Mouse (Mus musculus): ENCODE measurements around the gene Fer1l4. TPM values are rescaled to one million over a fixed set of nuclear protein-coding genes. Genes with fewer than 3 reads are reported as not detected.

The Fer1l4 gene
- polyA plus RNA-seq, 1 experiment: 0.14 TPM

DNA sequence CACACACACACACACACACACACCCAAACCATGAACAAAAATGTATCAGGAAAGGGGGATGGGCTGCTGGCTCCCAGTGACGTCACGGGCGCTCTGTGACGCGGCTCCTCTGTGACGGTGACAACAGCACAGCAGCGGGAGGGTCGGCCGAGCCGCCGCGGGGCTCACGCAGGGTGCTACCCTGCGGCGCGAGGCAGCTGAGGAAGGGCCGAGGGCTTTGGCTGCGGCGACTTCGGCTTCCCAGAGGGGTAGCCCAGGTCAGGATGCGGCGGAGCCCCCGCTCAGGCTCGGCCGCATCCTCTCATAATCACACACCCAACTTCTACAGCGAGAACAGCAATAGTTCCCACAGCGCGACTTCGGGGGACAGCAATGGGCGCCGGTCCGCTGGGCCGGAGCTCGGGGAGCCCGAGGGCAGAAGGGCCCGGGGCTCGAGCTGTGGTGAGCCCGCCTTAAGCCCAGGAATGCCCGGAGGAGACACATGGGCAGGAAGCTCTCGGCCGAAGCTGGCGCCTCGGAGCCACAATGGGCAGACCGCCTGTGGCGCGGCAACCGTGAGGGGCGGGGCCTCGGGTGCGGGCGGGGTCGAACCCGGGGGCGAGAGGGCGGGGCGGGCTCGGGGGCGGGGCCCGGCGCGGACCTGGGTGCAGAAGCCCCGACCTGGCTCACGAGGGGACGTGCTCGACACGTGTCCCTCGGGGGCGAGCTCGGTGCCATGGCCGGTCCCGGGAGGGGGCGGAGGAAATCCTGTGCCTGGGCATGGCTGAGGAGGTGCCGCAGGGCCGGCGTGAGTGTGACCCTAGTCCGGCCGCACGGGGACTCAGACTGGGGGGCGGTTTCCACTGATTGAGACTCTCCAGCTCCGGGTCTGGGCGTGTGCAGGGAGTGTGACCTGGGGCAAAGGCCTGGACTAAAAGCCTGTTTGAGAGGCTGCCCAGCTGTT lies 12.6 kb upstream of the Fer1l4 start, which contains the start of gene Spag4:
Spag4 (plus strand) TSS at position 77 of the 943 bp plus-strand sequence.
- Histone ChIP-seq H3K4me1 (ENCODE audit: control insufficient read depth, insufficient read depth, insufficient read length, low read length) (peaks cover 6% of the 10 kb centered on the region), H3K4me3 (ENCODE audit: low read depth, low read length) (peak within 1 kb of the TSS; percentile 81), H3K36me3 (ENCODE audit: control insufficient read depth, insufficient read depth, low read length) (no peaks in the 10 kb centered on the region; the same call in 1 of the 2 replicates), H3K27me3 (ENCODE audit: control insufficient read depth, insufficient read depth, low read length) (no peaks in the 10 kb centered on the region; the same call in 1 of the 2 replicates), H3K27ac (ENCODE audit: insufficient read depth, low read depth, low read length) (no peak within 1 kb of the TSS)
- TF ChIP-seq CTCF (IDR thresholded peaks at IDR 0.05; ENCODE audit: extremely low read depth, insufficient read length, insufficient replicate concordance, low read depth, low read length) (no peak), POLR2A (IDR thresholded peaks at IDR 0.05; ENCODE audit: low read depth, low read length) (no peak)
- WGBS: under 1% methylated on average over 81 of the region's 81 CpGs

DNA sequence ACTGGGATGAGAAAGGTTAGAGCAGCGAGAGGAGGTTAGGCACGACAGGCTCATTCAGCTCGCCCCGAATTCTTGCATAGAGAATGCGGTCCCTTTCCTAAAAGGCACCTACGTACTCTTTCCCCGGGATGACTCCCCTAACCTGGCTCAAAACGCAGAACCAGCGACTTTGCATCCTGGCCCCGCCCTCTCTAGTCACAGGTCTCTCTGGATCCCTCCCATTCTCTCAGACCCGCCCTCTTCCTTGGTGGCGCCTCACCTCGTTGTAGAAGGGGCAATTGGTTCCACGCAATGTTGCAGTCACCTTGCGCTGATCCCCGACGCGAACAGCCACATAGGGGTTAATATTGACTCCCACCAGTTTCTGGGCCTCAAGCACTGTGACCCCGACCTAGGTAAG lies 4.8 kb downstream of the Fer1l4 start:
- TF ChIP-seq POLR2A (IDR thresholded peaks at IDR 0.05; ENCODE audit: low read depth, low read length): no peak
- TF ChIP-seq CTCF (IDR thresholded peaks at IDR 0.05; ENCODE audit: extremely low read depth, insufficient read length, insufficient replicate concordance, low read depth, low read length): no peak
- H3K4me1 ChIP-seq (ENCODE audit: control insufficient read depth, insufficient read depth, insufficient read length, low read length): peaks cover 6% of the 10 kb centered on the region
- H3K27ac ChIP-seq (ENCODE audit: insufficient read depth, low read depth, low read length): no peak overlapping the region
- WGBS: 11% methylated on average over 19 of the region's 19 CpGs
- peak overlapping the region; percentile 7 for H3K4me3 ChIP-seq (ENCODE audit: low read depth, low read length)
- no peaks in the 10 kb centered on the region for H3K36me3 ChIP-seq (ENCODE audit: control insufficient read depth, insufficient read depth, low read length)
- H3K27me3 ChIP-seq (ENCODE audit: control insufficient read depth, insufficient read depth, low read length): no peaks in the 10 kb centered on the region

DNA sequence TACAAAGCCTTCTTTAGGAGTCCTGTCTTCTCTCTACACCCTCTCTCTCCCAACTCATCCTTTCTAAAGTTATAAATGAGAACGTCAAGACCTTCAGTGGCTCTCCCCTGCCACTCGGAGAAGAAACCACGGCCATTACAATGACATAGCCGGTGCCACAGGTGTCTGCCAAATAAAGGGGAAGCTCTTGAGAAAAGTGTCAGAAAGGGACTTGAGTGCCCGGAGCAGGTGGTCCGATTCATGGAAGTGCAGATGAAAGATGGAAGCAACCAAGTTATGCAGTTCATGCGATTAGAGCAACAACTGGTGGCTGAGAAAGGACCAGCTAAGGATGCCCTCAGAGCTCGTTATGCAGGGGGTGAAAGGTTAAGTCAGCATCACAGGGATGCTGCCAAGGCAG lies 9.8 kb downstream of the Fer1l4 start:
- H3K4me3 ChIP-seq (ENCODE audit: low read depth, low read length): no peak overlapping the region
- no peaks in the 10 kb centered on the region; the same call in 1 of the 2 replicates for H3K4me1 ChIP-seq (ENCODE audit: control insufficient read depth, insufficient read depth, insufficient read length, low read length)
- no peaks in the 10 kb centered on the region for H3K27me3 ChIP-seq (ENCODE audit: control insufficient read depth, insufficient read depth, low read length)
- TF ChIP-seq POLR2A (IDR thresholded peaks at IDR 0.05; ENCODE audit: low read depth, low read length) (no peak), CTCF (IDR thresholded peaks at IDR 0.05; ENCODE audit: extremely low read depth, insufficient read length, insufficient replicate concordance, low read depth, low read length) (no peak)
- no peak overlapping the region for H3K27ac ChIP-seq (ENCODE audit: insufficient read depth, low read depth, low read length)
- 77% methylated on average over 8 of the region's 8 CpGs for WGBS
- no peaks in the 10 kb centered on the region for H3K36me3 ChIP-seq (ENCODE audit: control insufficient read depth, insufficient read depth, low read length)

- TF ChIP-seq CTCF (IDR thresholded peaks at IDR 0.05; ENCODE audit: extremely low read depth, insufficient read length, insufficient replicate concordance, low read depth, low read length) (no peak), POLR2A (IDR thresholded peaks at IDR 0.05; ENCODE audit: low read depth, low read length) (no peak)
- no peaks in the 10 kb centered on the region for H3K27me3 ChIP-seq (ENCODE audit: control insufficient read depth, insufficient read depth, low read length)
- H3K4me3 ChIP-seq (ENCODE audit: low read depth, low read length): no peak overlapping the region
- 51% methylated on average over 3 of the region's 3 CpGs for WGBS
- H3K4me1 ChIP-seq (ENCODE audit: control insufficient read depth, insufficient read depth, insufficient read length, low read length): no peaks in the 10 kb centered on the region
- H3K27ac ChIP-seq (ENCODE audit: insufficient read depth, low read depth, low read length): no peak overlapping the region
- no peaks in the 10 kb centered on the region for H3K36me3 ChIP-seq (ENCODE audit: control insufficient read depth, insufficient read depth, low read length)
Measured at GRCm38 (mm10) chr2:156039390-156039789, 13.4 kb downstream of the Fer1l4 start.

DNA sequence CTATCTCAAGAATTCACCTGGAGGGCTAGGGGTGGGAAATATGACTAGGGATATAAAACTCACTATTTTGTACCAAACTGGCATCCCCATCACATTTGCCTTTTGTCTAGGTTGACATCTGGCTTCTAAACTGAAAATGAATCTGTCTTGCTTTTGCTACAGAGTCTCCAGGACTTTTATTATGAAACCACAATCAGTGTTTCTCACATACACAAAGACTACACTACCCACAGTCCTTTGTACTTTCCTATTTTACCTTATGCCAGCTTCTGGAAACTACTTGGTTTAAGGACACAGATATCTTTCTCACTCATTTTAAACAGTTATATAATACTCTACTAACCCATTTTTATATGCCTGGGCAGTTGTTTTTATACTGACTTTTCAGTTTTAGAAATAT lies 27.3 kb downstream of the Fer1l4 start:
- Histone ChIP-seq H3K27me3 (ENCODE audit: control insufficient read depth, insufficient read depth, low read length) (no peaks in the 10 kb centered on the region), H3K36me3 (ENCODE audit: control insufficient read depth, insufficient read depth, low read length) (no peaks in the 10 kb centered on the region), H3K27ac (ENCODE audit: insufficient read depth, low read depth, low read length) (no peak overlapping the region), H3K4me1 (ENCODE audit: control insufficient read depth, insufficient read depth, insufficient read length, low read length) (peaks cover 3% of the 10 kb centered on the region; the same call in 1 of the 2 replicates), H3K4me3 (ENCODE audit: low read depth, low read length) (no peak overlapping the region)
- TF ChIP-seq POLR2A (IDR thresholded peaks at IDR 0.05; ENCODE audit: low read depth, low read length) (no peak), CTCF (IDR thresholded peaks at IDR 0.05; ENCODE audit: extremely low read depth, insufficient read length, insufficient replicate concordance, low read depth, low read length) (no peak)

- Histone ChIP-seq H3K36me3 (ENCODE audit: control insufficient read depth, insufficient read depth, low read length) (peaks cover 18% of the 10 kb centered on the region), H3K27me3 (ENCODE audit: control insufficient read depth, insufficient read depth, low read length) (no peaks in the 10 kb centered on the region), H3K4me1 (ENCODE audit: control insufficient read depth, insufficient read depth, insufficient read length, low read length) (peaks cover 3% of the 10 kb centered on the region; the same call in 1 of the 2 replicates), H3K27ac (ENCODE audit: insufficient read depth, low read depth, low read length) (no peak overlapping the region), H3K4me3 (ENCODE audit: low read depth, low read length) (no peak overlapping the region)
- 77% methylated on average over 2 of the region's 2 CpGs for WGBS
- TF ChIP-seq POLR2A (IDR thresholded peaks at IDR 0.05; ENCODE audit: low read depth, low read length) (no peak), CTCF (IDR thresholded peaks at IDR 0.05; ENCODE audit: extremely low read depth, insufficient read length, insufficient replicate concordance, low read depth, low read length) (no peak)
Measured at GRCm38 (mm10) chr2:156021765-156022164, 31.0 kb downstream of the Fer1l4 start.

DNA sequence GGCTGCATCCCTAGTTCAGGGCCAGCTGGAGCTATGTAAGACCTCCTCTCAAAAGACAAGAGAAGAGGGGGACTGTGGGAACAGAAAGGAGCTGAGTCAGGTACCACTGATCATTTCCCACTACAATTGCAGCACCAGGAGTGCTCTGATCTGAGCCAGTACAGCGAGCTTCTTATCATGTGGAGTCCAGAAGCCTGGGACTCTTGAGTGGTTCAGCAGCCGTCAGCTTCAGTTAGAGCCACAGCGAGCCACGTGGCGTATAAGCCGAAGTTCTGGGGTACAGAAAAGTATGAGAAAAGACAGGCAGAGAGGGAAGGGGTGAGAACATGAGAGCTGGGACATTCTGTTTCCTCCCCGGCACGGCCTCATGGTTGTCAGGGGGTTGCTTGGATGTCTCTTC lies 31.5 kb downstream of the Fer1l4 start:
- peaks cover 24% of the 10 kb centered on the region for H3K36me3 ChIP-seq (ENCODE audit: control insufficient read depth, insufficient read depth, low read length)
- no peak overlapping the region for H3K27ac ChIP-seq (ENCODE audit: insufficient read depth, low read depth, low read length)
- H3K4me1 ChIP-seq (ENCODE audit: control insufficient read depth, insufficient read depth, insufficient read length, low read length): peaks cover 3% of the 10 kb centered on the region; the same call in 1 of the 2 replicates
- no peak overlapping the region for H3K4me3 ChIP-seq (ENCODE audit: low read depth, low read length)
- TF ChIP-seq POLR2A (IDR thresholded peaks at IDR 0.05; ENCODE audit: low read depth, low read length) (no peak), CTCF (IDR thresholded peaks at IDR 0.05; ENCODE audit: extremely low read depth, insufficient read length, insufficient replicate concordance, low read depth, low read length) (no peak)
- H3K27me3 ChIP-seq (ENCODE audit: control insufficient read depth, insufficient read depth, low read length): no peaks in the 10 kb centered on the region
- WGBS: 86% methylated on average over 8 of the region's 8 CpGs

All from small intestine, adult 2 months (tissue).